In genomic region chr9:58341795-58342194, GRCm38 (mm10) we compare ENCODE assay signal across 24 mouse cellular contexts. TPM values are rescaled to one million over a fixed set of nuclear protein-coding genes. Genes with fewer than 3 reads are reported as not detected.
A peak's percentile ranks its signal among the peaks of the same experiment; 100 is the strongest.
DNase-seq lines count a peak whose midpoint lies in the region; ATAC-seq and TF ChIP-seq lines count a peak whose summit lies in the region.
"Had no signal": no experiment of that assay in that cellular context is flagged by ENCODE, and none has a peak within 500 bp of the region (broad histone marks: within the 10 kb centered on the region; RNA-seq: fewer than 3 reads in every experiment).

No protein-coding gene starts in this region.

- H3K79me2 ChIP-seq in MEL (ENCODE audit: control insufficient read depth, insufficient read depth, low read length, poor library complexity): no peaks in the 10 kb centered on the region

- TF ChIP-seq EP300 in MEL (IDR thresholded peaks at IDR 0.05; ENCODE audit: low read depth in 1 of 2, low read length in 2 of 2): no peak

- no peak overlapping the region for H3K27ac ChIP-seq in forebrain, postnatal 0 days (ENCODE audit: low read depth, low read length)
- H3K27ac ChIP-seq in forebrain, embryonic 12.5 days: no peak overlapping the region
- no peak overlapping the region for H3K27ac ChIP-seq in lung, embryonic 14.5 days (ENCODE audit: low read depth)
- H3K27ac ChIP-seq in MEL (ENCODE audit: control insufficient read depth, low read depth, low read length): no peak overlapping the region
- H3K27ac ChIP-seq in limb, embryonic 10.5 days: no peak overlapping the region
- H3K27ac ChIP-seq: embryonic facial prominence, embryonic 10.5 days; heart, embryonic 10.5 days; heart, embryonic 15.5 days; hindbrain, embryonic 13.5 days; hindbrain, postnatal 0 days had no signal

- no peaks in the 10 kb centered on the region for H3K36me3 ChIP-seq in forebrain, postnatal 0 days (ENCODE audit: insufficient read depth)
- no peaks in the 10 kb centered on the region for H3K36me3 ChIP-seq in forebrain, embryonic 12.5 days (replicated peaks)
- no peaks in the 10 kb centered on the region for H3K36me3 ChIP-seq in lung, embryonic 14.5 days (ENCODE audit: insufficient read depth)
- H3K36me3 ChIP-seq in MEL (ENCODE audit: control insufficient read depth in 1 of 2, insufficient read depth in 2 of 2, low read length in 2 of 2): peaks cover 2 to 13% of the 10 kb centered on the region in 2 experiments; a peak in 3 of 4 replicates
- H3K36me3 ChIP-seq in limb, embryonic 10.5 days: no peaks in the 10 kb centered on the region
- H3K36me3 ChIP-seq: embryonic facial prominence, embryonic 10.5 days; G1E; heart, embryonic 10.5 days; heart, embryonic 15.5 days; hindbrain, embryonic 13.5 days had no signal

- WGBS in forebrain, postnatal 0 days: 96% methylated on average over 1 of the region's 1 CpGs
- 90% methylated on average over 1 of the region's 1 CpGs for WGBS in forebrain, embryonic 12.5 days
- 94% methylated on average over 1 of the region's 1 CpGs for WGBS in lung, embryonic 14.5 days
- WGBS in lung, adult 2 months: 76% methylated on average over 1 of the region's 1 CpGs
- 92% methylated on average over 1 of the region's 1 CpGs for WGBS in limb, embryonic 10.5 days

- H3K4me2 ChIP-seq in forebrain, postnatal 0 days (ENCODE audit: low read depth): no peak overlapping the region
- H3K4me2 ChIP-seq in forebrain, embryonic 12.5 days: no peak overlapping the region
- no peak overlapping the region for H3K4me2 ChIP-seq in lung, embryonic 14.5 days
- H3K4me2 ChIP-seq: heart, embryonic 15.5 days; hindbrain, embryonic 13.5 days had no signal

- TF ChIP-seq CTCF in forebrain, postnatal 0 days (IDR thresholded peaks at IDR 0.05; ENCODE audit: low read depth): 0 out of 2 replicates have a peak, but pooled peaks have one; percentile 16
- TF ChIP-seq CTCF in lung, embryonic 14.5 days (IDR thresholded peaks at IDR 0.05; ENCODE audit: low read depth): 0 out of 2 replicates have a peak, but pooled peaks have one; percentile 11
- TF ChIP-seq CTCF in lung, adult 2 months (IDR thresholded peaks at IDR 0.05; ENCODE audit: insufficient read depth, low read length): no peak
- TF ChIP-seq CTCF in MEL (IDR thresholded peaks at IDR 0.05 in 2 of 3, conservative IDR thresholded peaks at IDR 0.05 in 1 of 3; ENCODE audit: control insufficient read depth in 1 of 3, insufficient read depth in 1 of 3, low read depth in 2 of 3, low read length in 3 of 3, poor library complexity in 1 of 3, severe bottlenecking in 1 of 3): peak in 1 of 3 experiments; percentile 28; a peak in 2 of 6 replicates

- ATAC-seq in forebrain, postnatal 0 days: no peak
- no peak for ATAC-seq in forebrain, embryonic 12.5 days (ENCODE audit: low FRiP score)
- ATAC-seq in lung, embryonic 14.5 days (ENCODE audit: insufficient read depth): no peak
- ATAC-seq: forebrain, embryonic 14.5 days; hindbrain, postnatal 0 days had no signal

- no peak overlapping the region for H3K9ac ChIP-seq in forebrain, postnatal 0 days
- H3K9ac ChIP-seq in forebrain, embryonic 12.5 days: no peak overlapping the region
- no peak overlapping the region for H3K9ac ChIP-seq in lung, embryonic 14.5 days
- H3K9ac ChIP-seq in MEL (ENCODE audit: control insufficient read depth, low read depth, low read length, poor library complexity, severe bottlenecking): no peak overlapping the region
- H3K9ac ChIP-seq: heart, embryonic 15.5 days; hindbrain, embryonic 13.5 days had no signal

- no peak for TF ChIP-seq RAD21 in MEL (IDR thresholded peaks at IDR 0.05; ENCODE audit: low read depth, low read length)

- H3K27me3 ChIP-seq in forebrain, postnatal 0 days (ENCODE audit: insufficient read depth, low read length): no peaks in the 10 kb centered on the region
- H3K27me3 ChIP-seq in forebrain, embryonic 12.5 days: no peaks in the 10 kb centered on the region
- H3K27me3 ChIP-seq in lung, embryonic 14.5 days (ENCODE audit: insufficient read depth, low read length): no peaks in the 10 kb centered on the region
- H3K27me3 ChIP-seq in MEL (ENCODE audit: control insufficient read depth in 1 of 2, insufficient read depth in 2 of 2, low read length in 2 of 2): no peaks in the 10 kb centered on the region
- peaks cover 10% of the 10 kb centered on the region; the same call in 1 of the 2 replicates for H3K27me3 ChIP-seq in limb, embryonic 10.5 days (ENCODE audit: low read depth, poor library complexity, severe bottlenecking)
- H3K27me3 ChIP-seq: heart, embryonic 15.5 days; hindbrain, embryonic 13.5 days had no signal

- H3K4me1 ChIP-seq in forebrain, postnatal 0 days (ENCODE audit: insufficient read depth): no peaks in the 10 kb centered on the region
- peaks cover 5% of the 10 kb centered on the region; the same call in 1 of the 2 replicates for H3K4me1 ChIP-seq in forebrain, embryonic 12.5 days
- no peaks in the 10 kb centered on the region for H3K4me1 ChIP-seq in lung, embryonic 14.5 days (ENCODE audit: insufficient read depth)
- no peaks in the 10 kb centered on the region for H3K4me1 ChIP-seq in lung, adult 2 months (ENCODE audit: control insufficient read depth, insufficient read depth, low read length)
- peaks cover 0 to 10% of the 10 kb centered on the region in 2 experiments; a peak in 3 of 4 replicates for H3K4me1 ChIP-seq in MEL (ENCODE audit: control insufficient read depth in 1 of 2, insufficient read depth in 2 of 2, low read length in 2 of 2)
- peaks cover 11% of the 10 kb centered on the region for H3K4me1 ChIP-seq in limb, embryonic 10.5 days

- TF ChIP-seq POLR2A in lung, adult 2 months (IDR thresholded peaks at IDR 0.05; ENCODE audit: borderline replicate concordance, extremely low read depth, low read depth, low read length): no peak
- TF ChIP-seq POLR2A in MEL (IDR thresholded peaks at IDR 0.05; ENCODE audit: control insufficient read depth in 1 of 2, insufficient read depth in 1 of 2, low read depth in 1 of 2, low read length in 2 of 2, poor library complexity in 1 of 2): no peak

- no peak overlapping the region for H3K4me3 ChIP-seq in forebrain, postnatal 0 days (ENCODE audit: low read depth, low read length)
- no peak overlapping the region for H3K4me3 ChIP-seq in forebrain, embryonic 12.5 days (replicated peaks)
- H3K4me3 ChIP-seq in lung, embryonic 14.5 days (ENCODE audit: low read depth, low read length): no peak overlapping the region
- H3K4me3 ChIP-seq in lung, adult 2 months (replicated peaks; ENCODE audit: extremely low read depth, low read depth, low read length): no peak overlapping the region
- H3K4me3 ChIP-seq in MEL (ENCODE audit: control insufficient read depth in 1 of 2, insufficient read depth in 1 of 2, low read depth in 2 of 2, low read length in 2 of 2): no peak overlapping the region
- no peak overlapping the region for H3K4me3 ChIP-seq in limb, embryonic 10.5 days
- H3K4me3 ChIP-seq: embryonic facial prominence, embryonic 10.5 days; heart, embryonic 10.5 days; heart, embryonic 15.5 days; hindbrain, embryonic 13.5 days had no signal

- DNase-seq in forebrain, postnatal 0 days: no peak
- no peak for DNase-seq in lung, embryonic 14.5 days
- no peak for DNase-seq in lung, adult 2 months
- DNase-seq in MEL (ENCODE audit: low read depth, low spot score): peak; percentile 20
- DNase-seq in right cerebral cortex, adult 18-20 months: no peak
- DNase-seq in limb, embryonic 10.5 days (ENCODE audit: low spot score): no peak
- DNase-seq: adrenal gland, adult 2 months; adrenal gland, postnatal 25 days; cerebellum, adult 2 months; cerebellum, postnatal 10 days; gastrocnemius, postnatal 10 days; heart, adult 18-20 months; heart, postnatal 14 days had no signal

- no peaks in the 10 kb centered on the region for H3K9me3 ChIP-seq in forebrain, postnatal 0 days (ENCODE audit: low read length)
- H3K9me3 ChIP-seq in forebrain, embryonic 12.5 days: no peaks in the 10 kb centered on the region
- no peaks in the 10 kb centered on the region for H3K9me3 ChIP-seq in lung, embryonic 14.5 days (ENCODE audit: low read depth, low read length)
- H3K9me3 ChIP-seq in MEL (replicated peaks; ENCODE audit: insufficient read depth, low read length): no peaks in the 10 kb centered on the region
- no peaks in the 10 kb centered on the region for H3K9me3 ChIP-seq in limb, embryonic 10.5 days (replicated peaks)
- H3K9me3 ChIP-seq: embryonic facial prominence, embryonic 10.5 days; G1E; heart, embryonic 10.5 days; heart, embryonic 15.5 days; hindbrain, embryonic 13.5 days had no signal

TF ChIP-seq in MEL, 35 proteins besides CTCF, POLR2A, EP300 and RAD21:
- TF ChIP-seq ELF1 (IDR thresholded peaks at IDR 0.05; ENCODE audit: low read depth, low read length): no peak
- TF ChIP-seq TBP (IDR thresholded peaks at IDR 0.05; ENCODE audit: low read depth, low read length): 0 out of 2 replicates have a peak, but pooled peaks have one; percentile 32
- TF ChIP-seq MYC (IDR thresholded peaks at IDR 0.05; ENCODE audit: low read depth, low read length): peak; percentile 90

RNA-seq across cellular contexts. Expression of gene Tbc1d21, which starts 28.5 kb away (rescaled TPM):
- not detected in 2 replicates for total RNA-seq in forebrain, postnatal 0 days (2014; rRNA removed)
- not detected in 2 replicates for polyA plus RNA-seq in forebrain, postnatal 0 days (2015; fragmentation: Nextera tagmentation; extraction: Ambion mirVana)
- polyA plus RNA-seq in forebrain, embryonic 12.5 days (2016; fragmentation: Nextera tagmentation; extraction: Ambion mirVana): not detected in 2 replicates
- polyA plus RNA-seq in lung, embryonic 14.5 days (2014; fragmentation: Nextera tagmentation; extraction: Ambion mirVana): not detected in 2 replicates
- not detected in 2 replicates for polyA plus RNA-seq in lung, adult 2 months (2012; rRNA removed)
- not detected in 2 replicates for total RNA-seq in MEL (2012; rRNA removed)
- polyA plus RNA-seq in MEL (2012; ENCODE audit: insufficient read depth in 1 of 2, insufficient read length in 2 of 2, low read depth in 1 of 2, low replicate concordance in 2 of 2, missing spikeins in 1 of 2): under 1 TPM in 1 of 2 experiments, not detected in 1; 0.13 TPM
- polyA plus RNA-seq in limb, embryonic 10.5 days (2016; fragmentation: Nextera tagmentation; extraction: Ambion mirVana): not detected in 2 replicates
- total RNA-seq: adrenal gland, adult 2 months; adrenal gland, postnatal 25 days; G1E; gastrocnemius, postnatal 10 days; gastrocnemius, postnatal 4 days; heart, adult 18-20 months; heart, postnatal 14 days; hematopoietic stem cell, adult 5-6 weeks; hindbrain, postnatal 0 days had no signal
- polyA plus RNA-seq: adrenal gland, adult 2 months; cerebellum, adult 2 months; embryonic facial prominence, embryonic 10.5 days; forebrain, embryonic 14.5 days; G1E; heart, embryonic 10.5 days; heart, embryonic 15.5 days; hindbrain, embryonic 13.5 days; hindbrain, postnatal 0 days; intestine, embryonic 14.5 days had no signal

RNA-seq across cellular contexts. Expression of gene Loxl1, which starts 28.8 kb away (rescaled TPM):
- total RNA-seq in forebrain, postnatal 0 days (2014; rRNA removed): 6.0 and 9.4 TPM in 2 replicates
- polyA plus RNA-seq in forebrain, postnatal 0 days (2015; fragmentation: Nextera tagmentation; extraction: Ambion mirVana): 8.0 and 9.6 TPM in 2 replicates
- polyA plus RNA-seq in forebrain, embryonic 12.5 days (2016; fragmentation: Nextera tagmentation; extraction: Ambion mirVana): 9.1 and 10.9 TPM in 2 replicates
- 34.4 and 37.1 TPM in 2 replicates for polyA plus RNA-seq in lung, embryonic 14.5 days (2014; fragmentation: Nextera tagmentation; extraction: Ambion mirVana)
- 231 and 235 TPM in 2 replicates for polyA plus RNA-seq in lung, adult 2 months (2012; rRNA removed)
- not detected in 2 replicates for total RNA-seq in MEL (2012; rRNA removed)
- polyA plus RNA-seq in MEL (2012; ENCODE audit: insufficient read depth in 1 of 2, insufficient read length in 2 of 2, low read depth in 1 of 2, low replicate concordance in 2 of 2, missing spikeins in 1 of 2): not detected
- polyA plus RNA-seq in limb, embryonic 10.5 days (2016; fragmentation: Nextera tagmentation; extraction: Ambion mirVana): 6.0 and 12.9 TPM in 2 replicates
- total RNA-seq: G1E; hematopoietic stem cell, adult 5-6 weeks had no signal
- polyA plus RNA-seq: G1E had no signal
